Mouse (Mus musculus) ES-Bruce4 (cell line): ENCODE measurements around the gene Gm20431.

Experiments
- EP300 ChIP-seq: IDR thresholded peaks from 2 replicates; pipeline ENCODE4 v1.6.1; 2011; ENCODE audit warnings: low read depth, low read length; ENCODE audit not compliant: insufficient read depth
- POLR2A ChIP-seq: IDR thresholded peaks from one replicate; pipeline ENCODE4 v1.8.1; 2011; ENCODE audit warnings: low read length; ENCODE audit not compliant: insufficient read depth

GRCm38 (mm10) chr2:167701472-167701871 lies 40.2 kb upstream of the Gm20431 start:
- no peak for TF ChIP-seq EP300
- TF ChIP-seq POLR2A: no peak
